Mouse (Mus musculus) cerebellum, postnatal 36 days (tissue): ENCODE results near the gene Dgki.
A peak's percentile ranks its signal among the peaks of the same experiment; 100 is the strongest.

Source experiments
- DNase-seq, 2 experiments: peaks; one replicate each; pipeline ENCODE4 v3.0.0; 2021 to 2022; ENCODE audit warnings: mixed read lengths in 2 of 2

Dgki gene

GRCm38 (mm10) chr6:37236893-37237292 is 63.1 kb downstream of the Dgki start:
- no peak for DNase-seq

DNA sequence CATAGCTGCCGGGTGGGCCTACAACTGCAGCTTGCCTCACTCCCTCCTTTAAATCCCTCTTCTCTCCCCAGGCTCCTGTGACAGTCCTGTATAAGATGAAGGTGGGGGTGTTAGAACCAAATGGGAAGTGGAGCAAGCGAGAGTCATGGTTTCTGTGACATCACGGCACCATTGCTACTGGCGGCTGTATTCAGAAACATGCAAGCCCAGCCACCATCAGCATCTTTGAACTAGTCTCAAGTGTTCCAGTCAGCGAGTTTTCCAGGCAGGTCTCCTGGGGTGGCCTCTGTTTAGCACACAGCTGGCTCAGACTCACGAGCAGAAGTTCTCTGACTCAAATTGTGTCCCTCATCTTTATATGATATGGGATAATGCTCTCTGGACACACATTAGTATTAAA is 68.8 kb downstream of the Dgki start:
- no peak for DNase-seq

DNA sequence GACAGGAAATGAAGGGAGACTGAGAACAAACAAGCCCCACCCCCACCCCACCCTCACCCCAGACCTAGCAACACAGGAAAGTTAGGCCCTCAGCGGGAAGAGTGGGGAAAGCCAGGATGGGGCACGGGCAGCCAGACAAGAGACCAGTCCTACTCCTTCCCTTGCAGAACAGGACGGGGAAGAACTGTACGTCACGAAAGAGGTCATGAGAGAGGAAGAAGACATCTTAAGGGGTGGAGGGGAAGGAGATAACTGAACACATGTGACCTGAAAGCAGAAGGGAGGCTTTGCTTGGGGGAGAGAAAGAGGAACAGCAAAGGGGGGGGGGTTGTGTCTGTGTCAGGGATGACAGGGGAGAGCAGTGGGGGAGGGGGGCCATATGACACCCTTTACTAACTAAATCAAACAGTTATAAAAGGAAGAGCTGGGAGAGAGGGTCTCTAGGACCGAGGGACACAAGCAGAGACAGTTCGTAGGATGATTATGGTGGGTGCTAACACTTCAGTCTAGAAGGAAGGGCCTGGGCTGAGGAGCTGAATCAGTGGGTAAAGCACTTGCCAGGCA is 77.0 kb downstream of the Dgki start:
- no peak for DNase-seq

- DNase-seq: no peak
These were observed 78.0 kb downstream of the Dgki start for GRCm38 (mm10) chr6:37222016-37222415.

- DNase-seq: no peak
These were observed 80.9 kb downstream of the Dgki start for GRCm38 (mm10) chr6:37219110-37219509.

DNA sequence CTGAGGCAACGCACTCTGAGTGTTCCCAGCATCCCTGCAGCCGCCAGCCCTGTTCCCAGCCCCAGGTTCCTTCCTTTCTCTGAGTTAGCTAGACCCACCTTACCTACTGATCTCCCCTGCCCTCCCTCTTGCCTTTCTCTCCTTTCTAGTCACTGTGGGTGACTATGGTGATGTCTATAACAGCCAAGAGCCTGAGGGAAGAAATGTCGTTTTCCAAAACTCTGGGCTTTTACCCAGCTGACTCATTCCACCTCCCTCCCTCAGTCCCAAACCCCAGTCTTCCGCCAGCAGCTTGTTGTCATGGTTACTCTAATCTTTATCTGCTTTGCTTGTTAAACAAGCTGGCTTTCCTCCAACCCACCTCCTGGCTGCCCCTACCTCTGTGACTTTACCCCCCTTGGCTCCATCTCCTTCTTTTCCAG is 83.6 kb downstream of the Dgki start:
- DNase-seq: peak in 1 of 2 experiments; percentile 42

GRCm38 (mm10) chr6:37215655-37216054 is 84.3 kb downstream of the Dgki start:
- peak in 1 of 2 experiments; percentile 55 for DNase-seq

DNA sequence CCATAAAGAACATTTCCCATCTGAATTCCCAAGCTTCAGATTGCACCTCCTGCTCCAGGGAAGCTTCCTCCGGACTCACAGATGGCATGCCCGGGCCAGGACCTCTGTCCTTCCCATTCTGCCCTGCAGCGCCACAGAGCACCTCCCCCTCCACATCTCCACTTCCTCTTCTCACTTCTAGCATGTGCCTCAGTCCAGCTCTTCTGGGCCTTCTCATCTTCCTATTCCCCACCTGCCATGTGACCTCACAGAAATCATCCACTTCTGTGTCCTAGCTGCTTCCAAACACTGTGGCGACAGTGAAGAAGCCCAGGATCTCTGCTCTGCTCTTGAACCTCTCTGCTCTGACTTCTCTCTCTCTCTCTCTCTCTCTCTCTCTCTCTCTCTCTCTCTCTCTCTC is 87.1 kb downstream of the Dgki start:
- DNase-seq: peak in 1 of 2 experiments; percentile 31

DNA sequence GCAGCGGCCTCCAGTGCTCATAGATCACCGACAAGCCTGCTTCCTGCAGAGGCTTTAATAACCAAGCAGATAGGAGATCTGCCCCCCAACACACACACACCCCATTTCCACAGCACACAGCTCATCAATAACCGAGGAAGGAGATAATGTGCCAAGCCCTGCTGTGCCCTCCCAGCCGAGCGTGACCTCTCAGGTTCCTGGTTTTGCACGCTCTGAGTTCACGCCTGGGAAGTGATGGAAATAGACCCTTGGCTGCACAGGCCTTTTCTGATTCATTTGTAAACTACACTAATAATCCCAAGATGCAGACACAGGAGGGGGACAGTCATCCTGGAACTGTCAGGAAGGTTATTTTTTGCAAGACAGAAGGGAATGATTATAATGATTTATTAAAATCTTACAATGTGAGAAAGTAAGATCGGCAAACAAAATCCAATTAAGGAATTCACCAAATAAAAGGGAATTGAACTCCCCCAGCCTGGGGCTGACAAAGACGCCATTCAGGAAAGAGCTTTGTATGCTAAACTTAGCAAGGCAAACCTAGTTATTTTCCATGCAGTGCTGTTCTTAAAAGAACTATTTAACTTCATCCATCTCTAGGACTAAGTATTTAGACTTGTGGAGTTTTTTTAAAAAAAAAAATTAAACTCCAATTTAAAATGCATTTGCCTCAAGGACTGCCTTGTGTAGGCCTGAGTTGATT is 88.3 kb downstream of the Dgki start:
- DNase-seq: no peak

- peak; percentile 31 to 36 for DNase-seq
These were observed 97.1 kb downstream of the Dgki start for GRCm38 (mm10) chr6:37202901-37203300.

DNA sequence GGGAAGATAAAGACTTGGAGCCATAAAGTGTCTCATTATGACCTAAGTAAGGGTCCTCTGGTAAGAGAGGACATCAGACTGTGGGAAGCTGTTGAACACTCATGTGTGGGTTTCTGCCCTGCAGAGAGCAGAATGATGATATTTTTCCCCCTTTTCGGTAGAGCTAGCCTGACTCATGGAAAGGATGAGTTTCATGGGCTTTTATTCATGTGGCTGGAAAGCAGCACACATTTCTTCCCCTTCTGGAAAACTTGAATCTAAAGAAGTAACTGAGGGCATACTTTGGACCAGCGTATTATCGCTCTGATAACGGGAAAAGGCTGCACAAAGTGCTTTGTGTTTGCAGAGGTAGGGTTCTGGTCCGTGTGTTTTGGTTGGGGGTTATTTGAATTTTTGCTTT is 99.1 kb downstream of the Dgki start:
- no peak for DNase-seq

GRCm38 (mm10) chr6:37199502-37199901 is 100.5 kb downstream of the Dgki start:
- no peak for DNase-seq

DNA sequence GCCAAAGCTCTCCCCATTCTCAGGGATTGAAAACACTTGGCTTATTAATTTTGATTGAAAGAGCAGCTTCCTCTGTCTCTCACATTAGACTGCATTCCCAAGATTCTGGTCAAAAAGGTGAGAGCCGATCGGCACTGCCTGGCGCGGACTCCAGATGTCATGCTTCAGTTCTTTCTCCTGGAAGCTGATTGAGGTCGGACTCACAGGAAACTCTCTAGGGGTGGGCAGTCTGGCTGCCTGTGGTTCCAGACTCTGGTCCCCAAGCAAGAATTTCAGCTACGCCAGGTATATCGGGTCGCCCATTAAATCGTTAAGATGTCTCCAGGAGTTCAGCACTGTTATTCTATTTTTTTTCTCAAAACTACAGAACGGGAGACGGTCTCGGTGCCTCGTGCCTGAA is 102.2 kb downstream of the Dgki start:
- DNase-seq: no peak

DNA sequence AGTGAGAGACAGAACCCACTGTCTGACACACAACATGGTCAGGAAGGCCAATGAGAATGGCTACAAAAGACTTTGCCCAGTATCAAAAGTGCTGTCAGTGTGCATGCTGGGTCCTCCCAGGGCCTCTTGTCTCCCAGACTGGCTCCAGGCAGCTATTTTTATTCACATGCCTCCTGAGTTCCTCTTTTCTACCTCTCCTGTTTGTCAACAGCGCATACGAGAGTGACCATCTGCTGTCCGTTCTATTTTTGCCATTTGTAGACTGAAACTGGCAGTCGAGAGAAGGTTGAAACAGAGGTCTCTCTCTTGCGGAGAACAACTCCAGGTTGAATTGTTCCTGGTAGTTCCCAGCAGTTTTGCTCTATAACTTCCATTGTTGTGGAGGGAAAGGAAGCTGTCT is 103.1 kb downstream of the Dgki start:
- DNase-seq: peak; percentile 59 to 73

DNA sequence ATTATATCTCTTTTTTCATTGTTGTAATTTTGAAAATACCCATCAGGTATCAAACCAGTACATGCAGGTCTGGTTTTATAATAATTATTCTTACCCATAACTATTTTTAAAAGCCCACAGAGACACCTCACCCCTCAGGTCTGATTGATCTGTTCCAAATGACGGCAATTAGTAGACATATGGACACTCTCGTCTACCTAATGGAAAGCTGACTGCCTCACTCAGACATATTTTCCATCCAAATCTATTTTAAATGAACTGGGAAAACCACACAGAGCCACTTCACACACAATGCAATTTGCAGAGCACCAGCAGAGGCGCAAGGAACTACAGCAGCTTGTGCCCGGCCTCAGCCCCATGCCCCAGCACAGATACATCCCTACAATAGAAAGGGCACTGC is 104.2 kb downstream of the Dgki start:
- DNase-seq: no peak

- no peak for DNase-seq
These were observed 118.0 kb downstream of the Dgki start for GRCm38 (mm10) chr6:37181961-37182360.

DNA sequence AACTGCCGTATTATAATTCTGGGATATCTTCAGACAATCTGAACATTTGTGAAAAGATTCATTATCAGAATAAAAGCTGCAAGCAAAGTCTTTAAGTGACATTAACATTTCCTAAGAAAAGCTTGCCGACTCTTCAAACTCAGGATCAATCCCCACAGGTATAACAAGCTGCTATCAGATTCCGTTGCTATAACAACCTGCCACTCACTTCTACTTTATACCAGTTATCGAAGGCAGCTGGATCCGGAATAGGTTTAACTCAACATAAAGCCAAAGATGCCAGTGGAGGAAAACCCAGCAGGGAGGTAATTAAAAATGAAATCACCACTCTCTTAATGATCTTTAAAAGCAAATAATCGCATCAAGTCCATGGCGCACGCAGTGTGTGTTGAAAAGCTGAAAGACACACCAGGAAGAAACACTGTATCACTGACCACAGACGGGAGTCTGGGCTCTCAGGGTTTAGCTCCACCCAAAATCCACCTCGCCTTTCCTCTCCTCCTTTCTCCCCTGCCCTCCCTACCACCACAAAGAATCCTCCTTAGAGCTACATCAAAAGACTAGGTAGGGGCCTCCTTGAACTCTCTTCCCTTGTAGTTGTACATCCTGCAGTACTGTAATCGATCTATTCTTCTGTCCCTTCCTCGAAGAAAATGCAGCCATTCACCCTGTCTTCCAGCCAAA is 128.7 kb downstream of the Dgki start:
- no peak for DNase-seq

DNA sequence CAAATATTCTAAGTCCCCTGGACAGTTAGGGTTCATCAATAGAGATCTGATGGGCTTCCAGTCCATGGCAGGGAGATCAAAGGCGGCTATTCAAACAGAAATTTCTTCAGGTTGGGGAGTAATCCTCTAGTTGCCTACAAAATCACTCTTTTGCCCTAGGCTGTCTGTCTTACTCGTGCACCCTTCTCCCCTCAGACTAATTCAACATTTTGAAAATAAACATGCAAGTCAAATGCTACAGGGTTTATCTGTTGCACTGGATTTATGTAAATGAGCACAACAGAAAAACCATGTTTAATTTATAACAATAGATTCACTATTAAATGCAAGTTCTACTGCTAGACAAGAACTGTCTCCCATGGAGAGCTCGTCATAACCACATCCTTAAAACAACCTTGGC is 141.1 kb downstream of the Dgki start:
- no peak for DNase-seq

DNA sequence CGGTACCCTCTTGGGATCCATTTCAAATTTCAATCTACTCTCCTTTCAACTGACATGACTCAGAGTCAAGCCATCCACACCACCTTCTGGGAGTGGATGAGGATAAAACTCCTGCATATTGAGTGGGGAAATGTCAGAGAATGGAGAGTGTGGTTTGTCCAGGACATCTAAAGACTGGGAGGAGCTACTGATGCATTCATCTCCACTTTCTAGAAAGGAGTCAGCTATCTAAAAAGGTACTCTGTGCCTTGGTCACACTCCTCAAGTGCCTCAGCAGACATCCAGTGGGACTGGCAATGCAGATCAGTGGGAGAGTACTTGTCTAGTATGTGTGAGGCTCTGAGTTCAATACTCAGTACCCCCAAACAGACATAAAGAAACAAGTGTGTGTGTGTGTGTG is 145.9 kb downstream of the Dgki start:
- DNase-seq: no peak

- no peak for DNase-seq
These were observed 149.5 kb downstream of the Dgki start for GRCm38 (mm10) chr6:37150483-37150882.

GRCm38 (mm10) chr6:37150038-37150437 is 149.9 kb downstream of the Dgki start:
- DNase-seq: no peak

- DNase-seq: peak; percentile 73
These were observed 150.8 kb downstream of the Dgki start for GRCm38 (mm10) chr6:37149196-37149595.

DNA sequence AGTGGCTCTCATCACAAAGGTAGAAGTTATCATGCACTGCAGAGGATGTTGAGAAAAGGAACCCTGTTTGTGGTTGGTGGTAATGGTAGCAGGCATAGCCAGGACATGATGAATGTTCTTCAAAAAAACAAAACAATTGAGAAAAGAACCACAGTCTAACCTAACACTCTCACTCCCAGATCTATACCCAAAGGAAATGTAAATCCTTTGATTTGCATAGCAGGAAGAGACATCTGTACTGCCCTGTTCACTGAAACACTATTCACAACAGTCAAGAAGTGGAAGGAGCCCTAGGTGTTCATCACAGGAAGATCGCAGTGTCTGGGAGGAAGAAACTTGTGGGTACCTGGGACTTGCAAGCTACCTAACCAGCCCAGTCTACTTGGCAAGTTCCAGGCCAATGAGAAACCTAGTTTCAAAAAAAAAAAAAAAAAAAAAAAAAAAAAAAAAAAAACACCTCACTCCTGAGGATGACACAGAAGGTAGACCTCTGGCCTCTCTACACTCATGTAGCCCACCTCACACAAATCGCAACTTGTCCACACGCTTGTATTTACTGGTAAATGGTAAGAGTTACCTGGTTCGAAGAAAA is 152.5 kb downstream of the Dgki start:
- no peak for DNase-seq

DNA sequence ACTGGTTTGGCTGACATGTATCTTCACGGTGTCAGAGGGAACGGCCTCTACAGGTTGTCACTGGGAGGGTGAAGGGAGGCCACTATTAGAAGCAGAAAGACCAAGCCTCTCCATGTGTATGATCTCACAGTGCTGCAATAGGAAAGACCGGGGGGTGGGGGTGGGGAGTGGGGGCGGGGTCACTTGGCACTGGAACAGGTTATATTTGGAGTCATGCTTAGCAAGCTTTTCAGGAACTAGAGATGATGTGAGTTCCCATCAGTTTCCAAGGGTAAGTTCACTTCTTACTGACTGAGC is 156.2 kb downstream of the Dgki start:
- DNase-seq: no peak
